Mouse (Mus musculus): ENCODE results near the gene Hps4. TPM values are rescaled to one million over a fixed set of nuclear protein-coding genes. Genes with fewer than 3 reads are reported as not detected.
"Not testable (repeated sequence)": the region's sequence is repeated elsewhere in the genome, so short reads cannot be mapped to it uniquely, and the experiment has no call there.

Hps4 gene
- polyA plus RNA-seq, 1 experiment from 2014 or later = 43.5 TPM

- Histone ChIP-seq H3K27me3 (no peaks in the 10 kb centered on the region), H3K4me3 (replicated peaks) (no peak overlapping the region), H3K4me2 (replicated peaks) (no peak overlapping the region), H3K9me3 (no peaks in the 10 kb centered on the region), H3K27ac (no peak overlapping the region), H3K36me3 (no peaks in the 10 kb centered on the region), H3K4me1 (replicated peaks) (no peaks in the 10 kb centered on the region), H3K9ac (replicated peaks) (no peak overlapping the region)
- no peak for ATAC-seq
- WGBS = 88% methylated on average over 4 of the region's 4 CpGs
Measured at GRCm38 (mm10) chr5:112301694-112302093, 41.2 kb upstream of the Hps4 start.

- H3K4me3 ChIP-seq (replicated peaks) = no peak overlapping the region
- H3K9me3 ChIP-seq = no peaks in the 10 kb centered on the region
- H3K27me3 ChIP-seq = no peaks in the 10 kb centered on the region
- no peak for ATAC-seq
- 88% methylated on average over 5 of the region's 5 CpGs for WGBS
- no peak overlapping the region for H3K27ac ChIP-seq
- H3K9ac ChIP-seq (replicated peaks) = no peak overlapping the region
- no peak overlapping the region for H3K4me2 ChIP-seq (replicated peaks)
- H3K4me1 ChIP-seq (replicated peaks) = no peaks in the 10 kb centered on the region
- H3K36me3 ChIP-seq = peaks cover 2% of the 10 kb centered on the region; the same call in 1 of the 2 replicates
Measured at GRCm38 (mm10) chr5:112302310-112302709, 40.6 kb upstream of the Hps4 start.

DNA sequence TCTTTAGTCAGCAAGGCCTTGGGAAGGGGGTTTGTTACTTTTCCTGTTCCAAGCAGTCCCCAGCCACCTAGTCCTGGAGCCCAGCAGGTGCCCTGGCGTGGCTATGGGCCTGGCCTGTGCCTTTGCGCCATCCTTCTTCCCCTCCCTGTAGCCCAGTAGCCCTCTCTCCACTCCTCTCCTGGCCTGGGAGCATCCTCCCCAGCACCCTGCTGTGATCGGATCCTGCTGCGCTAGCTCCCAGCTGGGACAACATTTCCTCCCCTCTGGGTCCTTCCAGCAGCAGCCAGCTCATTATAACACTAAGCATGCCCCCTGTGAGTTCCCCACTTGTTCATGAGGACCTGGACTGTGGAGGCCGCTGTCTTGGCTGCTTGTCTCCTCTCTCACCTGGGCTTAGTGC is 37.0 kb upstream of the Hps4 start:
- Histone ChIP-seq H3K36me3 (peaks cover 35% of the 10 kb centered on the region), H3K27ac (no peak overlapping the region), H3K9me3 (no peaks in the 10 kb centered on the region), H3K4me3 (replicated peaks) (no peak overlapping the region), H3K27me3 (no peaks in the 10 kb centered on the region), H3K4me1 (replicated peaks) (no peaks in the 10 kb centered on the region), H3K9ac (replicated peaks) (peak overlapping the region; percentile 36; the same call in 1 of the 2 replicates), H3K4me2 (replicated peaks) (no peak overlapping the region)
- 58% methylated on average over 5 of the region's 5 CpGs for WGBS
- ATAC-seq = no peak

- H3K4me3 ChIP-seq (replicated peaks) = no peak overlapping the region
- peak overlapping the region; percentile 4 for H3K27ac ChIP-seq
- peak; percentile 58; the same call in 1 of the 2 replicates for ATAC-seq
- no peaks in the 10 kb centered on the region for H3K9me3 ChIP-seq
- 0 out of 2 replicates have a peak, but pooled peaks cover 7% of the 10 kb centered on the region for H3K4me1 ChIP-seq (replicated peaks)
- H3K4me2 ChIP-seq (replicated peaks) = no peak overlapping the region
- WGBS = 48% methylated on average over 11 of the region's 11 CpGs
- 0 out of 2 replicates have a peak overlapping the region, but pooled peaks have one; percentile 28 for H3K9ac ChIP-seq (replicated peaks)
- peaks cover 53% of the 10 kb centered on the region for H3K36me3 ChIP-seq
- H3K27me3 ChIP-seq = no peaks in the 10 kb centered on the region
Measured at GRCm38 (mm10) chr5:112313222-112313885, 29.5 kb upstream of the Hps4 start.

- Histone ChIP-seq H3K36me3 (peaks cover 24% of the 10 kb centered on the region), H3K4me2 (replicated peaks) (no peak overlapping the region), H3K9me3 (no peaks in the 10 kb centered on the region), H3K27me3 (no peaks in the 10 kb centered on the region), H3K27ac (no peak overlapping the region), H3K4me3 (replicated peaks) (no peak overlapping the region), H3K9ac (replicated peaks) (no peak overlapping the region), H3K4me1 (replicated peaks) (0 out of 2 replicates have a peak, but pooled peaks cover 7% of the 10 kb centered on the region)
- 57% methylated on average over 5 of the region's 5 CpGs for WGBS
- no peak for ATAC-seq
Measured at GRCm38 (mm10) chr5:112316468-112316867, 26.4 kb upstream of the Hps4 start.

DNA sequence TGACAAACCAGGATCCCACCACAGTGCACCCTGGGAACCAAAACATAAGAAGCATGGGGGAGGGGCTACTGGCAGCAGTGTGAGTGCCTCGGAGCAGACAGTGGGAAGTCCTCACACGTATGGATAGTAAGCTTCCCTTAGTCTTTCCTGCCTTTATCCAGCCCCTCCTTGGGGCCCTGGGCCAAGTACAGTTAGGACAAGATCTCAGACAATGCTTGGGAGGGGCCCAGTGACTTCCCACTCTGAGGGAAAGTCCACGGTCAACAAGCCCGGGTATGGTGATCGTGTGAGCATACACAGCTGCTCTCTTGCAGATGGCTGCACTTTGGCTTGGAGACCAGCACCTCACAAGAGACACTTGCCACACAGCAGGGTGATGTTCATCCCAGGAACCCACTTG is 25.6 kb upstream of the Hps4 start:
- H3K27ac ChIP-seq = no peak overlapping the region
- H3K4me2 ChIP-seq (replicated peaks) = no peak overlapping the region
- H3K9me3 ChIP-seq = no peaks in the 10 kb centered on the region
- peaks cover 17% of the 10 kb centered on the region for H3K36me3 ChIP-seq
- H3K27me3 ChIP-seq = no peaks in the 10 kb centered on the region
- no peak overlapping the region for H3K9ac ChIP-seq (replicated peaks)
- H3K4me1 ChIP-seq (replicated peaks) = 0 out of 2 replicates have a peak, but pooled peaks cover 7% of the 10 kb centered on the region
- no peak for ATAC-seq
- WGBS = 61% methylated on average over 5 of the region's 5 CpGs
- H3K4me3 ChIP-seq (replicated peaks) = no peak overlapping the region

- 64% methylated on average over 2 of the region's 2 CpGs for WGBS
Measured at GRCm38 (mm10) chr5:112319343-112319742, 23.5 kb upstream of the Hps4 start.

GRCm38 (mm10) chr5:112320379-112320778 is 22.5 kb upstream of the Hps4 start:
- H3K27ac ChIP-seq = no peak overlapping the region
- H3K9me3 ChIP-seq = no peaks in the 10 kb centered on the region
- peaks cover 4% of the 10 kb centered on the region; the same call in 1 of the 2 replicates for H3K27me3 ChIP-seq
- H3K4me1 ChIP-seq (replicated peaks) = peaks cover 4% of the 10 kb centered on the region
- 78% methylated on average over 5 of the region's 5 CpGs for WGBS
- H3K4me3 ChIP-seq (replicated peaks) = no peak overlapping the region
- ATAC-seq = no peak
- peaks cover 8% of the 10 kb centered on the region; the same call in 1 of the 2 replicates for H3K36me3 ChIP-seq
- no peak overlapping the region for H3K4me2 ChIP-seq (replicated peaks)
- no peak overlapping the region for H3K9ac ChIP-seq (replicated peaks)

More at GRCm38 (mm10) chr5:112319343-112319742, 23.5 kb upstream of the Hps4 start:
- not testable (repeated sequence) for H3K4me3 ChIP-seq (replicated peaks); H3K9ac ChIP-seq (replicated peaks); H3K9me3 ChIP-seq; H3K27ac ChIP-seq; H3K27me3 ChIP-seq; H3K4me1 ChIP-seq (replicated peaks); ATAC-seq; H3K4me2 ChIP-seq (replicated peaks)
- peaks cover 15% of the 10 kb centered on the region; the same call in 1 of the 2 replicates for H3K36me3 ChIP-seq

GRCm38 (mm10) chr5:112320936-112321335 is 21.9 kb upstream of the Hps4 start:
- Histone ChIP-seq H3K9ac (replicated peaks) (no peak overlapping the region), H3K27me3 (peaks cover 4% of the 10 kb centered on the region; the same call in 1 of the 2 replicates), H3K27ac (no peak overlapping the region), H3K4me2 (replicated peaks) (no peak overlapping the region), H3K4me1 (replicated peaks) (peaks cover 9% of the 10 kb centered on the region), H3K36me3 (0 out of 2 replicates have a peak, but pooled peaks cover 3% of the 10 kb centered on the region), H3K9me3 (no peaks in the 10 kb centered on the region), H3K4me3 (replicated peaks) (no peak overlapping the region)
- WGBS = 73% methylated on average over 6 of the region's 6 CpGs
- no peak for ATAC-seq

- H3K4me3 ChIP-seq (replicated peaks) = no peak overlapping the region
- peaks cover 4% of the 10 kb centered on the region; the same call in 1 of the 2 replicates for H3K27me3 ChIP-seq
- H3K9me3 ChIP-seq = no peaks in the 10 kb centered on the region
- no peak overlapping the region for H3K9ac ChIP-seq (replicated peaks)
- peaks cover 9% of the 10 kb centered on the region for H3K4me1 ChIP-seq (replicated peaks)
- H3K36me3 ChIP-seq = no peaks in the 10 kb centered on the region
- no peak overlapping the region for H3K4me2 ChIP-seq (replicated peaks)
- no peak for ATAC-seq
- WGBS = 74% methylated on average over 4 of the region's 4 CpGs
- no peak overlapping the region for H3K27ac ChIP-seq
Measured at GRCm38 (mm10) chr5:112321376-112321775, 21.5 kb upstream of the Hps4 start.

GRCm38 (mm10) chr5:112323246-112323645 is 19.6 kb upstream of the Hps4 start:
- Histone ChIP-seq H3K9me3 (no peaks in the 10 kb centered on the region), H3K9ac (replicated peaks) (no peak overlapping the region), H3K4me2 (replicated peaks) (no peak overlapping the region), H3K27me3 (peaks cover 4% of the 10 kb centered on the region; the same call in 1 of the 2 replicates), H3K4me3 (replicated peaks) (no peak overlapping the region), H3K36me3 (peaks cover 8% of the 10 kb centered on the region), H3K4me1 (replicated peaks) (peaks cover 26% of the 10 kb centered on the region), H3K27ac (no peak overlapping the region)
- ATAC-seq = no peak
- WGBS = 85% methylated on average over 6 of the region's 6 CpGs

DNA sequence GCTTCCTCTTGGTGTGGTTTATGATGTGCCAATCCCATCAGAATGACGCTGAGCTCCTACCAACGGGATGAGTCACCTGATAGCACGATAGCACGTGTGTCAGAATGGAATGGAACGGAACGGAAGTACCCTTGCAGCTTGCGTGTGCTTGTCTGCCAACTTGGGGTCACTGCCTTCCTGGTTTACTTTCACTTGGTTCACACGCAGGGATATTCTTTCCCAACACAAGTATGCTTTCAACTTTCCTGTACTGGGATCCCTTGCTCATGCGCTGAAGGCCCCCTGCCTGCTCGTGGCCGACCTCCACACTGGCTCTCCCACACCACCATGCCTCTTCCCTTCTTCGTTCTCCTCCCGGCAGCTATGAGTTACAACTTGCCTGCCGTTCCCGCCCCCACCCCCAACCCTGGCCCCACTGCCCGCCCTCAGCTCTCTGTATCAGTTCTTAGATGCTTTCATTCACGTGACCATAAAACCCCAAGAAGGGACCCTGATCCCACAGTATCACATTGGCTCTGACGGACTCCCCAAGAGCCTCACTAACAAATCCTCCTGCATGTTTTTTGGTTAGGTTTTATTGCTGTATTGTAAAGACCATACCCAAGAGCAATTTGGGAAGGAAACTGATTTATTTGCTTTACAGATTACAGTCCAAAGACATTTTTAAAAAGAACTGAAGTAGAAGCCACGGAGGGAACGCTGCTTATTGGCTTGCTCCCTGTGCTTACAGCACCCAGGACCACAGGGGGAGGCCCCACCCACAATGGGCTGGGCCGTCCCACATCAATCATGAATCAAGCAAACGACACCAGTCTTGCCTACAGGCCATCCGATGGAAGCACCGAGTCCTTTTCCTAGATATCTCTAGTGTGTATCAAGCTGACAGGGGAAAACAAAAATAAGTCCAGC is 18.0 kb upstream of the Hps4 start:
- Histone ChIP-seq H3K4me3 (replicated peaks) (peak overlapping the region; percentile 97; the same call in 1 of the 2 replicates), H3K36me3 (peaks cover 24% of the 10 kb centered on the region), H3K4me2 (replicated peaks) (peak overlapping the region; percentile 89), H3K27me3 (peaks cover 4% of the 10 kb centered on the region; the same call in 1 of the 2 replicates), H3K9me3 (no peaks in the 10 kb centered on the region), H3K4me1 (replicated peaks) (peaks cover 26% of the 10 kb centered on the region), H3K27ac (no peak overlapping the region), H3K9ac (replicated peaks) (no peak overlapping the region)
- WGBS = 40% methylated on average over 24 of the region's 24 CpGs
- ATAC-seq = no peak

All from midbrain, embryonic 13.5 days (tissue).